Mouse (Mus musculus) stomach, embryonic 14.5 days (tissue): ENCODE measurements around the gene Ube2z. TPM values are rescaled to one million over a fixed set of nuclear protein-coding genes. Genes with fewer than 3 reads are reported as not detected.
"Not testable (repeated sequence)": the region's sequence is repeated elsewhere in the genome, so short reads cannot be mapped to it uniquely, and the experiment has no call there.

Source experiments
- ATAC-seq: fragments of 200-750 bp; cut with Nextera tagmentation; 2 replicates; pipeline ENCODE4 v1.8.0; 2017; ENCODE audit warnings: low read depth, moderate TSS enrichment; ENCODE audit not compliant: insufficient number of reproducible peaks, insufficient read depth, low FRiP score
- H3K27ac ChIP-seq: fragments of 300-500 bp; sonication (generic); 2 replicates; pipeline ENCODE4 v1.5.1; 2014; ENCODE audit warnings: mild to moderate bottlenecking, low read length, moderate library complexity, mixed read lengths
- H3K27me3 ChIP-seq: fragments of 300-500 bp; sonication (generic); 2 replicates; pipeline ENCODE4 v1.6.1; 2014; ENCODE audit warnings: low read length, control low read depth, mixed read lengths; ENCODE audit not compliant: control insufficient read depth, insufficient read depth
- H3K36me3 ChIP-seq: fragments of 300-500 bp; sonication (generic); 2 replicates; pipeline ENCODE4 v1.6.1; 2014; ENCODE audit warnings: mild to moderate bottlenecking, control low read depth, low read length, moderate library complexity, mixed read lengths; ENCODE audit not compliant: control insufficient read depth, insufficient read depth
- H3K4me1 ChIP-seq: fragments of 300-500 bp; sonication (generic); 2 replicates; pipeline ENCODE4 v1.6.1; 2014; ENCODE audit warnings: low read length, control low read depth, mixed read lengths; ENCODE audit not compliant: control insufficient read depth, insufficient read depth
- H3K4me2 ChIP-seq: fragments of 300-500 bp; sonication (generic); replicated peaks from 2 replicates; pipeline ENCODE4 v1.6.1; 2014; ENCODE audit warnings: low read depth, low read length, control low read depth
- H3K4me3 ChIP-seq: fragments of 300-500 bp; sonication (generic); 2 replicates; pipeline ENCODE4 v1.5.1; 2014; ENCODE audit warnings: low read depth, low read length, control low read depth
- H3K9ac ChIP-seq: fragments of 300-500 bp; sonication (generic); replicated peaks from 2 replicates; pipeline ENCODE4 v1.6.1; 2014; ENCODE audit warnings: low read depth, mild to moderate bottlenecking, control low read depth, low read length, moderate library complexity, mixed read lengths
- H3K9me3 ChIP-seq: fragments of 300-500 bp; sonication (generic); 2 replicates; pipeline ENCODE4 v1.6.1; 2016; ENCODE audit warnings: low read depth, low read length, control low read depth; ENCODE audit not compliant: control insufficient read depth
- WGBS: fragments of 180-500 bp; shearing (Covaris S2); extraction: QIAGEN DNeasy Blood & Tissue Kit; methylation state at CpG from one replicate; pipeline ENCODE4 v1.1.7; 2014; 5-methylcytosine and 5-hydroxymethylcytosine counted together
- polyA plus RNA-seq: library from polyadenylated mRNA; unstranded; fragments of >200 nt; fragmentation: Nextera tagmentation; extraction: Ambion mirVana; gene quantifications from 2 replicates; pipeline ENCODE4 v1.2.1, GENCODE M21; 2014

The Ube2z gene
- 33.3 and 35.6 TPM in 2 replicates for polyA plus RNA-seq

DNA sequence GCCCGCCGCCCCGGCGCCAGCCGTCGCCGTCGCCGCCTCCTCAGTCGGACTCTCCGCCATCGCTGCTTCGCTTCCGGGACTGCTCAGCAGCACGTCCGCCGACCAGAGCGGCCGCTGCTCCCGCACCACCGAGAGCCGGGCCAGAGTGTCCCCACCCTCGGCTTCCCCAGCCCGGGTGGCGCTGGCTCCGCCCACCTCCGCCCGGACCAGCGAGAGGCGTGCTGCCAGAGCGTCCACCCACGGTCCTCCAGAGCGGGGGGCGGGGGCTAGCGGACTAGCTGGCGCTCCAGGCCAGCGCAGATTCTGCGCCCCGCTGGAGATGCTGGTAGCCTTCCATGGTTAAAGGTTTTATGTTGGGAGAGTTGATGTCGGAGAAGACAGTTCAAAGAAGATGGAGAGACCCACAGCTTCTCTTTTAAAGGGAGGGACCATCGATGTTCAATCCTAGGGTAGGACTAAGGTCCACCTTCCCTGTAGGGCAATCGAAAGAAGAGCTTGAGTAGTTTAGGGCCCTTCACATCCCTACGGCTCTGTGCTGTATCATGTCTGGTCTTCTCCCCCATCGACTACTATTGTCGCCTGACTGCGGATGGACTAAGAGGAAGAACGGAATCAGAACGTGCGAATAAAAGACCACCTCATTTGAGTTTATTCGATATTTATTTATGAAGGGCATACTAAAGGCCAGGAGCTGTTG, at the start of gene Ube2z:
Gene Ube2z (minus strand): TSS at position 174 of the 697 bp plus-strand sequence.
- H3K27ac ChIP-seq: peak within 1 kb of the TSS; percentile 84
- peaks cover 15% of the 10 kb centered on the region for H3K4me1 ChIP-seq
- H3K27me3 ChIP-seq: no peaks in the 10 kb centered on the region
- H3K36me3 ChIP-seq: peaks cover 26% of the 10 kb centered on the region
- H3K4me3 ChIP-seq: peak within 1 kb of the TSS; percentile 93
- 4% methylated on average over 50 of the region's 50 CpGs for WGBS
- H3K9ac ChIP-seq: peak within 1 kb of the TSS; percentile 87
- no peaks in the 10 kb centered on the region for H3K9me3 ChIP-seq
- H3K4me2 ChIP-seq: peak within 1 kb of the TSS; percentile 82
- peak; percentile 98 for ATAC-seq

DNA sequence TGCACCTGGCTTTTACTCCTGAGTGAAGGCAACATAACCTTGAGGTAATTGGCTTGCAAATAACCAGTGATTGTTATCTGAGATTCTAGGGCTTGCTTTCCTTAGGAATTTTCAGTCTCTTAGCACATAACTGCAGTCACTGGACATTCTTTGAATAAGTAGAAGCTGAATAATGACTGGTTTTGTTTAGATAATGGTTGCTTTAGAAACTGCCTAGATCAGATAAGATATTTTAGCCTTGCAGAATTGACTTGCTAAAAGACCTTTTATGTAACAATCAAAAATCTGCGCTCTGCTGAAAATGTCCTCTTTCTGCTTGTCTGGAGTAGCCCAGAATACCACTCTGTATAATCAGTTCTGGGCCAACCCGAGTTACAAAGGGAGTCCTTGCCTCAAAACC, 48.9 kb upstream of the Ube2z start:
- Histone ChIP-seq H3K4me3 (no peak overlapping the region), H3K27ac (no peak overlapping the region), H3K9ac (no peak overlapping the region), H3K4me1 (no peaks in the 10 kb centered on the region), H3K36me3 (no peaks in the 10 kb centered on the region), H3K4me2 (no peak overlapping the region), H3K27me3 (no peaks in the 10 kb centered on the region), H3K9me3 (no peaks in the 10 kb centered on the region)
- WGBS: 39% methylated on average over 2 of the region's 2 CpGs
- no peak for ATAC-seq

DNA sequence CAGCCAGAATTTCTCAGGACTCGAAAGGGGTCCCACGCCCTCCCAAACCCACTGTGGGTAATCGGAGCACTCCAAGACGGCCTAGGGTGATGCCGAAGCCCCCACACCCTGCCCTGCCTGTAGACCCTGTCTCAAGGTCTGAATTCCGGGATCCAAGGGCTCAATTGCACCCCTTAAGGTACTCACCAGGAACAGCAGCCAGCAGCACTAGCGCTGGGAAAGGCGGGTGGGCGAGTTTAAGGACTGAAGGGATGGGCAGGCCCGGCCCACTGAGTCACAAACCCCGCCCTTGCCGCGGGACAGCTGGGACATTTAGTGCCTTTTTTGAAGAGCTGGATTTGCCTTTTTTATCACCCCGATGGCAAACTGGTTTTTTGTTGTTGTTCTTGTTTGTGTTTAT, 46.6 kb upstream of the Ube2z start, which contains the start of gene Calcoco2:
Gene Calcoco2 (minus strand): TSS at position 214 of the 400 bp plus-strand sequence.
- Histone ChIP-seq H3K4me1 (no peaks in the 10 kb centered on the region), H3K4me2 (no peak within 1 kb of the TSS), H3K4me3 (no peak within 1 kb of the TSS), H3K27ac (no peak within 1 kb of the TSS), H3K9ac (no peak within 1 kb of the TSS), H3K27me3 (no peaks in the 10 kb centered on the region), H3K9me3 (no peaks in the 10 kb centered on the region), H3K36me3 (no peaks in the 10 kb centered on the region)
- WGBS: 43% methylated on average over 14 of the region's 14 CpGs
- no peak for ATAC-seq

DNA sequence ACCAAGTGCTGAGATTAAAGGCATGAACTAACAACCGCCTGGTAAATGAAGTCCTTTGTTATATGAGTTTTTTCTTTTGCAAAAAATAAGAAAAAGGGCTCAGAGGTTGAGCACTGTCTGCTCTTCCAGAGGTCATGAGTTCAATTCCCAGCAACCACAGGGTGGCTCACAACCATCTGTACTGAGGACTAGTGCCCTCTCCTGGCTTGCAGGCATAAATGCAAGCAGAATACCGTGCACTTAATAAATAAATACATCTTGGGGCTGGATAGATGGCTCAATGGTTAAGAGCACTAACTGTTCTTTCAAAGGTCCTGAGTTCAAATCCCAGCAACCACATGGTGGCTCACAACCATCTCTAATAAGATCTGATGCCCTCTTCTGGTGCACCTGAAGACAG, 45.8 kb upstream of the Ube2z start:
- H3K36me3 ChIP-seq, ATAC-seq, H3K27ac ChIP-seq, H3K9ac ChIP-seq, H3K27me3 ChIP-seq, H3K4me1 ChIP-seq, H3K4me3 ChIP-seq, H3K9me3 ChIP-seq, H3K4me2 ChIP-seq: not testable (repeated sequence)
- WGBS: 63% methylated on average over 2 of the region's 2 CpGs

DNA sequence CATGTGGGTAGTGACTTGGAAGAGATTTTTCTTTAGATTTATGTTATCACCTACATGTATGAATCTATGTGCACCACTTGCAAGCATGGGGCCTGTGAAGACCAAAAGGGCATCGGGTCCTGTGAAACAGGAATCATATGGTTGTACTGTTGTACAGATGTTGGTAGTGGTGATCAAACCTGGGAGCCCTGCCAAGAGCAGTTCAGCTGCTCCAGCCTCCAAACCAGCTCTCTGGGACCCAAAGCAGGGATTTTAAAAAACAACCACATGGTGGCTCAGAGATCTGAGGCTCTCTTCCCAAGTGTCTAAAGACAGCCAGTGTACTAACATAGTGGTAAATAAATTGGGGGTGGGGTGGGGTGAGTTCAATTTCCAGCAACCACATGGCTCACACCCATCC, 43.2 kb upstream of the Ube2z start:
- no peak overlapping the region for H3K4me2 ChIP-seq
- H3K27ac ChIP-seq: no peak overlapping the region
- no peaks in the 10 kb centered on the region for H3K27me3 ChIP-seq
- 77% methylated on average over 1 of the region's 1 CpGs for WGBS
- H3K9ac ChIP-seq: no peak overlapping the region
- H3K4me1 ChIP-seq: no peaks in the 10 kb centered on the region
- H3K4me3 ChIP-seq: no peak overlapping the region
- H3K9me3 ChIP-seq: no peaks in the 10 kb centered on the region
- ATAC-seq: no peak
- no peaks in the 10 kb centered on the region for H3K36me3 ChIP-seq

DNA sequence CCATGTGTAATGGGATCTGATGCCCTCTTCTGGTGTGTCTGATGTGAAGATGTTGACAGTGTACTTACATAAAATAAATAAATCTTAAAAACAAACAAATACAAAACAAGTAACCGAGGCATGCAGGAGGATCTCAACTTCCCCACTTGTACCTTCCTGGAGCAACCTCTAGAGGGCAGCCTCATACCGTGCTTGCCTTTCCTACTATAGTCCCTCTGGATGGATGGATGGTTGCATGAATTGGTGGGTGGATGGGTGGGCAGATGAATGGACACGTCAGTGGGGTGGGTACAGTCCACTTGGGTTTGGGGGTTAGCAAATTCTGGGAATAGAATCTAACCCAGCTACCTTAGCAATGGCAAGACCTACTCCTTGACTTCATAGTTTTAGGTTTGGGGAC, 28.2 kb upstream of the Ube2z start:
- Histone ChIP-seq H3K4me2 (no peak overlapping the region), H3K9ac (no peak overlapping the region), H3K27me3 (no peaks in the 10 kb centered on the region), H3K4me1 (0 out of 2 replicates have a peak, but pooled peaks cover 9% of the 10 kb centered on the region), H3K9me3 (no peaks in the 10 kb centered on the region), H3K27ac (no peak overlapping the region), H3K36me3 (no peaks in the 10 kb centered on the region), H3K4me3 (no peak overlapping the region)
- ATAC-seq: no peak
- WGBS: 5% methylated on average over 3 of the region's 3 CpGs

DNA sequence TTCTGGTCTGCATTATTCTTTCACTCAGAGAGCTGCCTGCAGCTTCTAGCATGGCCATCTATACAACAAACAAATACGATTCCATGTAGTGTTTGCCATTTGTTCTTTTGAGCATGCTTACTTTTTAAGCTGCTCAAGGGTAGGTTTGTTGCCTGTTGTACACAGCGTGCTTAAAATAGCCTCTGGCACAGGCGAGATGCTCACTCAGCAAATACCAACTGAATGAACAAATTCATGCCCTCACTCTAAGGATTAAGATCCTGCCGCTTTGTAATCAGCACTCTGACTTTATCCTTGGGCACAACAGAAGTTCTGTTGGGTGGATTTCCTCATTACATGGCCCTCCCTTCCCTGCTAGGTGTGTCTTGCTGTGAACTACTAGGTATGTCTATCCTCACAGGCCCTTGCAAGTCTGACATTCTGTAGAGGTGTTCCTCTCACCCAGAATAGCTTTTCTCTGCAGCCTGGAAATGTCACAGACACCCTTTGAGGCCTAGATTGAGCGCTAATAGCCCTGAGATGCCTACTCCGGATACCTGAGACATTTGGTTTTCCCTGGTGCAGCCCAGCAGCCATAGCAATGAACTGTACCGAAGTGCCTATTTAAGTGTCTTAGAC, 27.6 kb upstream of the Ube2z start:
- 0 out of 2 replicates have a peak, but pooled peaks cover 9% of the 10 kb centered on the region for H3K4me1 ChIP-seq
- H3K27me3 ChIP-seq: no peaks in the 10 kb centered on the region
- H3K27ac ChIP-seq: no peak overlapping the region
- no peak overlapping the region for H3K9ac ChIP-seq
- WGBS: 40% methylated on average over 7 of the region's 7 CpGs
- H3K9me3 ChIP-seq: no peaks in the 10 kb centered on the region
- H3K36me3 ChIP-seq: no peaks in the 10 kb centered on the region
- ATAC-seq: no peak
- H3K4me3 ChIP-seq: no peak overlapping the region
- no peak overlapping the region for H3K4me2 ChIP-seq

DNA sequence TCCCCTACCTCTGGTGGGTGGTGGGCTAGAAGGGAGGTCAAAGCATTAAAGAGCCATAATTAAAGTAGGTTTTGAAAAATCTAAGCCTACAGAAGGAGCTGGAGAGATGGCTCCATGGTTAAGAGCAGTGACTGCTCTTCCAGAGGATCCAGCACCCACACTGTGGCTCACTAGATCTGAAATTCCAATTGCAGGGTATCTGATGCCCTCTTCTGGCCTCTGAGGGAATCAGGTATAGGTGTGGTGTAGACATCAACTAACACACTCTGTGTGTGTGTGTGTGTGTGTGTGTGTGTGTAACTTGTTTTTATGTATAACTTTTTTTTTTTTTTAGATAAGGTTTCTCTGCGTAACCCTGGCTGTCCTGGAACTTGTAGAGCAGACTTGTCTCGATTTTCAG, 25.9 kb upstream of the Ube2z start:
- H3K36me3 ChIP-seq: no peaks in the 10 kb centered on the region
- no peak overlapping the region for H3K4me3 ChIP-seq
- no peaks in the 10 kb centered on the region for H3K9me3 ChIP-seq
- H3K9ac ChIP-seq: no peak overlapping the region
- no peaks in the 10 kb centered on the region for H3K4me1 ChIP-seq
- no peaks in the 10 kb centered on the region for H3K27me3 ChIP-seq
- 62% methylated on average over 2 of the region's 2 CpGs for WGBS
- no peak for ATAC-seq
- H3K27ac ChIP-seq: no peak overlapping the region
- H3K4me2 ChIP-seq: no peak overlapping the region
